Mouse (Mus musculus) inflammation-experienced regulatory T-cells (primary cell): ENCODE data around the gene Inpp5d. TPM values are rescaled to one million over a fixed set of nuclear protein-coding genes. Genes with fewer than 3 reads are reported as not detected.

Experiments used
- polyA plus RNA-seq, 2 experiments: library from polyadenylated mRNA; unstranded; fragments of 100-300 nt; shearing (Covaris generic); gene quantifications; one replicate each; pipeline ENCODE4 v1.2.1; 2017

Gene Inpp5d
- 100 to 1,000 TPM; 167 to 195 TPM for polyA plus RNA-seq

GRCm38 (mm10) chr1:87620211-87620668 lies at the start of gene Inpp5d:
TSS of gene Inpp5d (plus strand) at chr1:87620312.

GRCm38 (mm10) chr1:87573800-87574215 lies 46.3 kb upstream of the Inpp5d start, which contains the start of gene Ngef:
TSS of gene Ngef (minus strand) at chr1:87573870.

GRCm38 (mm10) chr1:87755641-87756470 lies 135.7 kb downstream of the Inpp5d start, which contains the start of gene Atg16l1:
TSS of gene Atg16l1 (plus strand) at chr1:87755870.

Other genes with a start within 250 kb of the Inpp5d start
- gene Kcnj13, start 225.6 kb upstream of the Inpp5d start, polyA plus RNA-seq, result under 1 TPM; 0.53 to 0.84 TPM
- gene Snorc, start 150.0 kb upstream of the Inpp5d start, polyA plus RNA-seq, result under 1 TPM in 1 of 2 experiments, not detected in 1; 0.49 TPM
- not detected for gene Neu2, start 110.4 kb upstream of the Inpp5d start, polyA plus RNA-seq
- under 1 TPM in 1 of 2 experiments, not detected in 1; 0.69 TPM for gene Ngef, start 46.4 kb upstream of the Inpp5d start, polyA plus RNA-seq
- gene Atg16l1, start 135.6 kb downstream of the Inpp5d start, polyA plus RNA-seq, result 10 to 100 TPM; 53.9 to 54.6 TPM
- gene Sag, start 183.4 kb downstream of the Inpp5d start, polyA plus RNA-seq, result 1 to 10 TPM; 3.5 to 3.8 TPM
- gene Dgkd, start 233.0 kb downstream of the Inpp5d start, polyA plus RNA-seq, result 100 to 1,000 TPM in 1 of 2 experiments, 10 to 100 TPM in 1; 83.3 to 102 TPM